Mouse (Mus musculus): ENCODE data around the gene Gpr107. TPM values are rescaled to one million over a fixed set of nuclear protein-coding genes. Genes with fewer than 3 reads are reported as not detected.

Gene Gpr107
- total and polyA plus RNA-seq, 2 experiments = 8.3 to 10.0 TPM

DNA sequence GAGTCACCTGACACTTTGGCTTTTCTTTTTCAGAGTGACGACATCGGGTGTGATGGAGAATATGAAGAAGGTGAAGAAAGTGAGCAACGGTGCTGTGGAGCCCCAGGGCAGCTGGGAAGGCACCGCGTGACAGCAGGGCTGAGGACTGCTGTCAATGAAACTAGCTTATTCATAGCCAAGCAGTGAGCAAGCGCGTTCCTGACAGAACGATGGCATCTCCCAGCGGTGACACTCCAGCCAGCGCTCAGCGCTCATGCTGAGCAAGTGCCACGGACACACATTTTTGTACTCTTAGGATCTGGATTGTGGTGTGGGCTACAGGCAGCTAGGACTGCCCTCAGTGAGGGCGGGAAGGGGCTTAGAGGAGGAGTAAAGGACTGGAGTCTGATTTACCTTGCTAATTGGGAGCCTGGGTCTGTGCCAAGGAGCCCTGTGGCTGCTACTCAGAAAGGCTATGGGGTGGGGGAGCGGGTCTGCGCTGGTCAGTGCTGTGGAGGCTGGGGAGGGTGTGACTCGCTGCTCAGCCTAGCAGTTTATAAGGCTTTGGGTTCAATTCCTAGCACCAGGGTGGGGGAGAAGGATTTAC lies 62.2 kb downstream of the Gpr107 start:
- Histone ChIP-seq H3K27me3 (ENCODE audit: control insufficient read depth, insufficient read depth, low read length) (no peaks in the 10 kb centered on the region), H3K4me3 (ENCODE audit: insufficient read depth, low read depth, low read length) (no peak overlapping the region), H3K4me1 (ENCODE audit: control insufficient read depth, insufficient read depth, low read length) (no peaks in the 10 kb centered on the region), H3K27ac (replicated peaks; ENCODE audit: insufficient read depth, low read depth, low read length) (no peak overlapping the region), H3K9ac (ENCODE audit: low read depth, low read length) (no peak overlapping the region), H3K79me2 (ENCODE audit: control insufficient read depth, insufficient read depth, low read length) (no peaks in the 10 kb centered on the region), H3K36me3 (ENCODE audit: control insufficient read depth, insufficient read depth, low read length) (peaks cover 11% of the 10 kb centered on the region)
- 94% methylated on average over 16 of the region's 16 CpGs for WGBS
- DNase-seq (ENCODE audit: extremely low read depth, low read depth, low spot score) = no peak
- TF ChIP-seq CTCF (IDR thresholded peaks at IDR 0.05; ENCODE audit: low read depth, low read length) = no peak
- no peak for TF ChIP-seq POLR2A (IDR thresholded peaks at IDR 0.05; ENCODE audit: extremely low read depth, insufficient read depth, low read length)

DNA sequence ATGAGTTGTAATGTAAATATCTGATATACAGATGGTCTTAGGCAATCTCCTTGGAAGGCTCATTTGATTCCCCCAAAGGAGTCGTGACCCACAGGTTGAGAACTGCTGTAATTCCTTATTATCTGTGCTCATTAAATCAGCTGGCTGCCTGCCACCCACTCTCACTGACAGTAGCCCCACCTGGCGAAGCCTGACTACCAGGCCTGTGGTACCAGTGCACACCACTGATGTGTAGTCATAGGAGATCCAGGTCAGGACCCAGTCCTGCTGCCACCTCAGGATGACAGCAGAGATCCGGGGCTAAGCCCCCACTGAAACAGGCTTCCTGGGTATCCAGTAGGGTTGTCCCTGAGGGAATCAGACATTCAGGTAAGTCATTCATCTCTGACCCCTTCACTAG lies 66.5 kb downstream of the Gpr107 start:
- DNase-seq (ENCODE audit: extremely low read depth, low read depth, low spot score) = no peak
- H3K4me3 ChIP-seq (ENCODE audit: insufficient read depth, low read depth, low read length) = no peak overlapping the region
- H3K4me1 ChIP-seq (ENCODE audit: control insufficient read depth, insufficient read depth, low read length) = no peaks in the 10 kb centered on the region
- H3K27me3 ChIP-seq (ENCODE audit: control insufficient read depth, insufficient read depth, low read length) = no peaks in the 10 kb centered on the region
- no peaks in the 10 kb centered on the region for H3K79me2 ChIP-seq (ENCODE audit: control insufficient read depth, insufficient read depth, low read length)
- H3K27ac ChIP-seq (replicated peaks; ENCODE audit: insufficient read depth, low read depth, low read length) = no peak overlapping the region
- no peak overlapping the region for H3K9ac ChIP-seq (ENCODE audit: low read depth, low read length)
- TF ChIP-seq POLR2A (IDR thresholded peaks at IDR 0.05; ENCODE audit: extremely low read depth, insufficient read depth, low read length) = no peak
- no peak for TF ChIP-seq CTCF (IDR thresholded peaks at IDR 0.05; ENCODE audit: low read depth, low read length)
- 87% methylated on average over 3 of the region's 3 CpGs for WGBS
- H3K36me3 ChIP-seq (ENCODE audit: control insufficient read depth, insufficient read depth, low read length) = 0 out of 2 replicates have a peak, but pooled peaks cover 2% of the 10 kb centered on the region

DNA sequence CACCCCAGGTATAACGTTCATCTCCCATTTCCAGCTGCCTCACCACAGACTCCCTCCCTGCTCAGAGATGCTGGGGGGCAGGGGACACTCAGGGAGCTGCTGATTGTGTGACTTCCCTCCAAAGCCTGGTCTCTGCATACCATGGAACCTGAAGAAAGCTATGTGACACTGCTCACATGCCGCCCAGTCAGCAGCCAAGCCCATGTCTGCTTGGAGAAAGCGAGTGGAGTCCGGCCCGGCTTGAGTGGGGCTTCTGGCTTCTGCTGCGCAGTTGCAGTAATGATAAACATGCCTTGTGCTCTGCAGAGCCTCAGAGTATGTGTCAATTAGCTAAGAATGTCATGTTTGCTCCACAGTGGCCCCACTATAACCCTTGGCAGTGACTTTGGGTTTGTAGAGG lies 67.4 kb downstream of the Gpr107 start:
- no peak overlapping the region for H3K9ac ChIP-seq (ENCODE audit: low read depth, low read length)
- no peak overlapping the region for H3K4me3 ChIP-seq (ENCODE audit: insufficient read depth, low read depth, low read length)
- no peak overlapping the region for H3K27ac ChIP-seq (replicated peaks; ENCODE audit: insufficient read depth, low read depth, low read length)
- no peaks in the 10 kb centered on the region for H3K27me3 ChIP-seq (ENCODE audit: control insufficient read depth, insufficient read depth, low read length)
- WGBS = 81% methylated on average over 6 of the region's 6 CpGs
- H3K4me1 ChIP-seq (ENCODE audit: control insufficient read depth, insufficient read depth, low read length) = no peaks in the 10 kb centered on the region
- TF ChIP-seq POLR2A (IDR thresholded peaks at IDR 0.05; ENCODE audit: extremely low read depth, insufficient read depth, low read length) = no peak
- no peak for DNase-seq (ENCODE audit: extremely low read depth, low read depth, low spot score)
- H3K36me3 ChIP-seq (ENCODE audit: control insufficient read depth, insufficient read depth, low read length) = no peaks in the 10 kb centered on the region
- no peaks in the 10 kb centered on the region for H3K79me2 ChIP-seq (ENCODE audit: control insufficient read depth, insufficient read depth, low read length)

DNA sequence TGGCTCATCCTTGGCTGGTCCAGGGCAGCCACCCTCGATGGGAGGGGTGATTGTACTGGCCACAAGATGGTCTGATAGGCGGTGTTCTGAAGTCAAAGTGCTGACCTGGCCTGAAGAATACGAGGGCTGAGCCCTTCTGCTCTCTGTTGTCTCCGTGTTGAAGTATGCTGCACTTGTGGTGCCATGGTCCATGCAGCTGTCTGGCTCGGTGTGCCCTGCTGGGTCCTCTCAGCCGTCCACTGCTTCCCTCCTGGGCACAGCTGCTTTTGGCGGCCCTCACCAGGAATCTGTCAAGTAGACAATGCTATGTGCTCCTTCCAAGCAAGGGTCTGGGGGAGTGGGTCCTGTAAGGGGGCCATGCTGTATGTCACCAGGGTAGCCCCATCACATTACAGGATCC lies 68.7 kb downstream of the Gpr107 start:
- no peak overlapping the region for H3K27ac ChIP-seq (replicated peaks; ENCODE audit: insufficient read depth, low read depth, low read length)
- H3K4me1 ChIP-seq (ENCODE audit: control insufficient read depth, insufficient read depth, low read length) = no peaks in the 10 kb centered on the region
- no peaks in the 10 kb centered on the region for H3K79me2 ChIP-seq (ENCODE audit: control insufficient read depth, insufficient read depth, low read length)
- H3K36me3 ChIP-seq (ENCODE audit: control insufficient read depth, insufficient read depth, low read length) = no peaks in the 10 kb centered on the region
- DNase-seq (ENCODE audit: extremely low read depth, low read depth, low spot score) = no peak
- TF ChIP-seq CTCF (IDR thresholded peaks at IDR 0.05; ENCODE audit: low read depth, low read length) = no peak
- no peak for TF ChIP-seq POLR2A (IDR thresholded peaks at IDR 0.05; ENCODE audit: extremely low read depth, insufficient read depth, low read length)
- H3K27me3 ChIP-seq (ENCODE audit: control insufficient read depth, insufficient read depth, low read length) = no peaks in the 10 kb centered on the region
- no peak overlapping the region for H3K4me3 ChIP-seq (ENCODE audit: insufficient read depth, low read depth, low read length)
- WGBS = 64% methylated on average over 7 of the region's 7 CpGs
- no peak overlapping the region for H3K9ac ChIP-seq (ENCODE audit: low read depth, low read length)

DNA sequence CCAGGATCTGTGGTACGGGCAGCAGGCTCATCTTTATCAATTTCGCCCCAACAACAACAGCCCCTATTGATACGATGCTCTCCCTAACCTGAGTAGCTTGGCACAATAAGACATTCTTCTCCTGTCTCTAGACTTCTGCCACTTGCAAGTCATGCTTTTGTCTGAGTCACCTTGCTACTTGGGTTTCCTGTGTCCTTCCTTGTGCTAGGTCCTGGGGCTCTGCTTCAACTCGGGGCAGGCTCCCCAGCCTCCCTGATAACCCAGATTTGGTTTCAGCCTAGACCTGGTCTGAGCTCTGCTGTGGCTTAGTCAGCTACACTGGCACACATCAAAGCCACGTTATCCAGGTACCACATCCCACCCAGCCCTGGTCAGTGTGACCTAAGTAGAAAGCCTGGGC lies 69.5 kb downstream of the Gpr107 start:
- Histone ChIP-seq H3K27me3 (ENCODE audit: control insufficient read depth, insufficient read depth, low read length) (no peaks in the 10 kb centered on the region), H3K36me3 (ENCODE audit: control insufficient read depth, insufficient read depth, low read length) (no peaks in the 10 kb centered on the region), H3K4me3 (ENCODE audit: insufficient read depth, low read depth, low read length) (no peak overlapping the region), H3K4me1 (ENCODE audit: control insufficient read depth, insufficient read depth, low read length) (no peaks in the 10 kb centered on the region), H3K79me2 (ENCODE audit: control insufficient read depth, insufficient read depth, low read length) (no peaks in the 10 kb centered on the region), H3K9ac (ENCODE audit: low read depth, low read length) (no peak overlapping the region), H3K27ac (replicated peaks; ENCODE audit: insufficient read depth, low read depth, low read length) (no peak overlapping the region)
- DNase-seq (ENCODE audit: extremely low read depth, low read depth, low spot score) = no peak
- WGBS = 60% methylated on average over 5 of the region's 5 CpGs
- no peak for TF ChIP-seq CTCF (IDR thresholded peaks at IDR 0.05; ENCODE audit: low read depth, low read length)
- TF ChIP-seq POLR2A (IDR thresholded peaks at IDR 0.05; ENCODE audit: extremely low read depth, insufficient read depth, low read length) = no peak

DNA sequence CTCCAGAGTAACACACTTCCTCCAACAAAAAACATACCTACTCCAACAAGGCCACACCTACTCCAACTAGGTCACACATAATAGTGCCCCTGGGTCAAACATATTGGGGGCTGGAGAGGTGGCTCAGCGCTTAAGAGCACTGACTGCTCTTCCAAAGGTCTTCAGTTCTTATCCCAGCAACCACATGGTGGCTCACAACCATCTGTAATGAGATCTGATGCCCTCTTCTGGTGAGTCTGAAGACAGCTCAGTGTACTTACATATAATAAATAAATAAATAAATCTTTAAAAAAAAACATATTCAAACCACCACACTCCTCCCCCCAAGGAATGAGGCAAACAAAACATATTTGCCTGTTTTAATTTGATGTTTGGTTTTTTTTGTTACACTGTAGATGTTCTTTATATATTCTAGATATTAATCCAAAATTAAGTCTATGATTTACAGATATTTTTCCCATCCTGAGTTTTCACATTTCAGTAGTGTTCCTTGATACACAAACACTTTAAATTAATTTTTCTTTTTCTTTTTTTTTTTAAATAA lies 76.7 kb downstream of the Gpr107 start:
- WGBS = 65% methylated on average over 1 of the region's 1 CpGs
- no peak overlapping the region for H3K27ac ChIP-seq (replicated peaks; ENCODE audit: insufficient read depth, low read depth, low read length)
- no peak for DNase-seq (ENCODE audit: extremely low read depth, low read depth, low spot score)
- no peak overlapping the region for H3K4me3 ChIP-seq (ENCODE audit: insufficient read depth, low read depth, low read length)
- no peaks in the 10 kb centered on the region; the same call in 1 of the 2 replicates for H3K27me3 ChIP-seq (ENCODE audit: control insufficient read depth, insufficient read depth, low read length)
- H3K36me3 ChIP-seq (ENCODE audit: control insufficient read depth, insufficient read depth, low read length) = no peaks in the 10 kb centered on the region
- no peak overlapping the region for H3K9ac ChIP-seq (ENCODE audit: low read depth, low read length)
- no peaks in the 10 kb centered on the region for H3K4me1 ChIP-seq (ENCODE audit: control insufficient read depth, insufficient read depth, low read length)
- H3K79me2 ChIP-seq (ENCODE audit: control insufficient read depth, insufficient read depth, low read length) = no peaks in the 10 kb centered on the region
- TF ChIP-seq POLR2A (IDR thresholded peaks at IDR 0.05; ENCODE audit: extremely low read depth, insufficient read depth, low read length) = no peak
- TF ChIP-seq CTCF (IDR thresholded peaks at IDR 0.05; ENCODE audit: low read depth, low read length) = peak; percentile 11; the same call in 1 of the 2 replicates

Measured in liver, adult 2 months (tissue).